Mouse (Mus musculus): ENCODE measurements around the gene Mmel1.

GRCm38 (mm10) chr4:154925413-154925812 lies 56.0 kb downstream of the Mmel1 start:
- no peak for TF ChIP-seq CTCF (IDR thresholded peaks at IDR 0.05; ENCODE audit: borderline replicate concordance, insufficient read depth, low read length)
- TF ChIP-seq POLR2A (IDR thresholded peaks at IDR 0.05; ENCODE audit: low read depth, low read length), result no peak

All from embryonic fibroblast, embryonic 13.5 days (primary cell).